ENCODE assay signal across 21 mouse cellular contexts in the genomic region with DNA sequence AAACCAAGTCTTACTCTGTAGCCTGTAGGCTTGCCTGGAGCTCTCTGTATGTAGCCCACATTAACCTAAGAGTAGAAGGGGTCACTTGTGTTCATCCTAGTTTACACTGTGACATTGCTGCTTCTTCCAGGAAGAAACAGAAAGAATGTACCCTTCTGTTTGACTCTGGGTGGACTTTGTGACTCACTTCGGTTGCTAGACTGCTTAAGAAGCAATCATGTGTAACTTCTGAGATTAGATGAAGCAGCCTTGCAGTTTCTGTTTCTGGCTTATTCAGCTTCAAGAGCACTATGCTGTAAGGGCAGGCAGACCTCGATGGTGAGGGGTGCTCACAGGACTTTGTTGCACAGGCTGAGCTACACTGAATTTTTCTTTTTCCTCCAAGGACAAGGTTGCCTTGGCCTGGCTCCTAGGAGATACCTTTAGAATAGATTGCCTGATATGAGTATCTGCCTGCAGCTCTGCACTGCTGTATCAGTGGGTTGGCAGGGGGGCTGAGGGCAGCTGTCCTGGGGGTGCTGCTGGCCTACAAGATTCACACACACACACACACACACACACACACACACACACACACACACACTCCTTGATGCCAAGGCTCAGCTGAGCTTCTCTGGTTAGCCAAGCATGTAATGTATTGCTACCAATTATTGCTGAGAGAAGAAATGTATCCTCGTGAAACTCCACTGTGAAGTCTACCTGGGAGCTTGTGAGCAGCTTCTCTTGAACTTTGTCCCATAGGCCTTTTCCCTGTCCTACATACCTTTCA. TPM values are rescaled to one million over a fixed set of nuclear protein-coding genes. Genes with fewer than 3 reads are reported as not detected.
A peak's percentile ranks its signal among the peaks of the same experiment; 100 is the strongest.
DNase-seq lines count a peak whose midpoint lies in the region; ATAC-seq and TF ChIP-seq lines count a peak whose summit lies in the region.
"Had no signal": no experiment of that assay in that cellular context is flagged by ENCODE, and none has a peak within 500 bp of the region (broad histone marks: within the 10 kb centered on the region; RNA-seq: fewer than 3 reads in every experiment).

No protein-coding gene starts in this region.

- H3K9me3 ChIP-seq in CH12.LX (replicated peaks; ENCODE audit: low read length), result no peaks in the 10 kb centered on the region
- no peaks in the 10 kb centered on the region for H3K9me3 ChIP-seq in intestine, embryonic 16.5 days (ENCODE audit: control insufficient read depth, low read length)
- no peaks in the 10 kb centered on the region for H3K9me3 ChIP-seq in kidney, embryonic 15.5 days (replicated peaks)
- H3K9me3 ChIP-seq in forebrain, embryonic 16.5 days (ENCODE audit: control insufficient read depth, low read length), result no peaks in the 10 kb centered on the region
- H3K9me3 ChIP-seq: forebrain, embryonic 13.5 days; heart, embryonic 10.5 days; hindbrain, embryonic 10.5 days; limb, embryonic 10.5 days; liver, embryonic 15.5 days; lung, embryonic 15.5 days; midbrain, embryonic 12.5 days had no signal

- no peak for TF ChIP-seq RAD21 in CH12.LX (IDR thresholded peaks at IDR 0.05; ENCODE audit: low read depth, low read length)

- dilution Hi-C loops in CH12.LX (cut with MboI; ENCODE audit: extremely low pct_ligation_motif_present, extremely low pct_unique_long_range_greater_than_20kb, low sequenced_read_pairs), result no loop called here

- no peaks in the 10 kb centered on the region for H3K36me3 ChIP-seq in CH12.LX (replicated peaks in 1 of 2; ENCODE audit: control insufficient read depth in 1 of 2, insufficient read depth in 1 of 2, low read length in 1 of 2)
- no peaks in the 10 kb centered on the region for H3K36me3 ChIP-seq in intestine, embryonic 16.5 days (ENCODE audit: control insufficient read depth, insufficient read depth, low read length)
- no peaks in the 10 kb centered on the region for H3K36me3 ChIP-seq in kidney, embryonic 15.5 days
- no peaks in the 10 kb centered on the region for H3K36me3 ChIP-seq in forebrain, embryonic 16.5 days (ENCODE audit: control insufficient read depth, insufficient read depth)
- H3K36me3 ChIP-seq: heart, embryonic 10.5 days; hindbrain, embryonic 10.5 days; limb, embryonic 10.5 days; liver, embryonic 15.5 days; lung, embryonic 15.5 days; midbrain, embryonic 12.5 days had no signal

- ATAC-seq in intestine, embryonic 16.5 days, result peak; percentile 57
- ATAC-seq in kidney, embryonic 15.5 days (replicated peaks; ENCODE audit: low FRiP score), result 0 out of 2 replicates have a peak, but pooled peaks have one; percentile 33
- no peak for ATAC-seq in forebrain, embryonic 16.5 days
- no peak for ATAC-seq in megakaryocyte, adult 5-6 weeks (ENCODE audit: poor library complexity, severe bottlenecking)
- ATAC-seq: forebrain, embryonic 13.5 days; hindbrain, embryonic 16.5 days had no signal

- peaks cover 0 to 7% of the 10 kb centered on the region in 2 experiments; a peak in 2 of 4 replicates for H3K4me1 ChIP-seq in CH12.LX (ENCODE audit: control insufficient read depth in 1 of 2, insufficient read depth in 2 of 2)
- no peaks in the 10 kb centered on the region for H3K4me1 ChIP-seq in intestine, embryonic 16.5 days (ENCODE audit: control insufficient read depth, insufficient read depth, low read length)
- H3K4me1 ChIP-seq in kidney, embryonic 15.5 days, result no peaks in the 10 kb centered on the region
- H3K4me1 ChIP-seq in forebrain, embryonic 16.5 days (replicated peaks; ENCODE audit: control insufficient read depth, insufficient read depth, low read length), result no peaks in the 10 kb centered on the region
- H3K4me1 ChIP-seq: forebrain, embryonic 13.5 days; heart, embryonic 10.5 days; hindbrain, embryonic 10.5 days; limb, embryonic 10.5 days; lung, embryonic 15.5 days; midbrain, embryonic 12.5 days had no signal

- no peaks in the 10 kb centered on the region for H3K27me3 ChIP-seq in CH12.LX (replicated peaks)
- no peaks in the 10 kb centered on the region for H3K27me3 ChIP-seq in intestine, embryonic 16.5 days (replicated peaks; ENCODE audit: control insufficient read depth, insufficient read depth, low read length)
- no peaks in the 10 kb centered on the region for H3K27me3 ChIP-seq in kidney, embryonic 15.5 days
- H3K27me3 ChIP-seq in forebrain, embryonic 16.5 days (replicated peaks; ENCODE audit: control insufficient read depth, insufficient read depth, low read length), result no peaks in the 10 kb centered on the region
- H3K27me3 ChIP-seq: forebrain, embryonic 13.5 days; liver, embryonic 15.5 days; lung, embryonic 15.5 days; midbrain, embryonic 12.5 days had no signal

- TF ChIP-seq CTCF in CH12.LX (conservative IDR thresholded peaks at IDR 0.05 in 1 of 2, IDR thresholded peaks at IDR 0.05 in 1 of 2; ENCODE audit: low read depth in 2 of 2, low read length in 2 of 2), result no peak

- in situ Hi-C loops in CH12.LX (cut with MboI; ENCODE audit: low pct_ligation_motif_present, low pct_unique_long_range_greater_than_20kb, low sequenced_read_pairs), result no loop called here

- DNase-seq in CH12.LX (ENCODE audit: extremely low read depth), result peak; percentile 21
- peak; percentile 34 to 41 for DNase-seq in kidney, postnatal 36 days
- DNase-seq in layer of hippocampus, postnatal 14 days (ENCODE audit: low spot score in 2 of 2), result no peak
- DNase-seq in retina, postnatal 1 day, result no peak
- DNase-seq: adrenal gland, postnatal 36 days; cerebellum, adult 9-10 months; right cerebral cortex, postnatal 25 days; thymus, postnatal 36 days had no signal

- H3K9ac ChIP-seq in CH12.LX (ENCODE audit: insufficient read depth, low read depth), result no peak overlapping the region
- no peak overlapping the region for H3K9ac ChIP-seq in intestine, embryonic 16.5 days (ENCODE audit: low read depth, low read length)
- no peak overlapping the region for H3K9ac ChIP-seq in kidney, embryonic 15.5 days
- H3K9ac ChIP-seq in forebrain, embryonic 16.5 days (replicated peaks; ENCODE audit: low read depth, low read length), result no peak overlapping the region
- H3K9ac ChIP-seq: forebrain, embryonic 13.5 days; liver, embryonic 15.5 days; lung, embryonic 15.5 days; midbrain, embryonic 12.5 days had no signal

- WGBS in intestine, embryonic 16.5 days, result 52% methylated on average over 3 of the region's 3 CpGs
- 64% methylated on average over 3 of the region's 3 CpGs for WGBS in kidney, embryonic 15.5 days
- 68% methylated on average over 3 of the region's 3 CpGs for WGBS in forebrain, embryonic 16.5 days

- no peak for TF ChIP-seq EP300 in CH12.LX (IDR thresholded peaks at IDR 0.05; ENCODE audit: low read length)

- TF ChIP-seq POLR2A in CH12.LX (IDR thresholded peaks at IDR 0.05; ENCODE audit: low read depth, low read length), result no peak

- no peaks in the 10 kb centered on the region for H3K79me2 ChIP-seq in CH12.LX (replicated peaks; ENCODE audit: control insufficient read depth, extremely low read depth, insufficient read depth, poor library complexity, severe bottlenecking)

- H3K4me2 ChIP-seq in CH12.LX (ENCODE audit: insufficient read depth, low read depth, poor library complexity, severe bottlenecking), result no peak overlapping the region
- no peak overlapping the region for H3K4me2 ChIP-seq in intestine, embryonic 16.5 days (ENCODE audit: low read depth, low read length)
- no peak overlapping the region for H3K4me2 ChIP-seq in kidney, embryonic 15.5 days
- no peak overlapping the region for H3K4me2 ChIP-seq in forebrain, embryonic 16.5 days (ENCODE audit: low read length)
- H3K4me2 ChIP-seq: forebrain, embryonic 13.5 days; liver, embryonic 15.5 days; lung, embryonic 15.5 days; midbrain, embryonic 12.5 days had no signal

- no peak overlapping the region for H3K27ac ChIP-seq in CH12.LX (ENCODE audit: insufficient read depth, low read depth)
- peak overlapping the region; percentile 66 for H3K27ac ChIP-seq in intestine, embryonic 16.5 days (ENCODE audit: low read length)
- peak overlapping the region; percentile 41; the same call in 1 of the 2 replicates for H3K27ac ChIP-seq in kidney, embryonic 15.5 days
- no peak overlapping the region for H3K27ac ChIP-seq in forebrain, embryonic 16.5 days (ENCODE audit: low read length)
- H3K27ac ChIP-seq: forebrain, embryonic 13.5 days; heart, embryonic 10.5 days; hindbrain, embryonic 10.5 days; limb, embryonic 10.5 days; liver, embryonic 15.5 days; lung, embryonic 15.5 days; macrophage; midbrain, embryonic 12.5 days had no signal

- no peak overlapping the region for H3K4me3 ChIP-seq in CH12.LX (replicated peaks in 1 of 3; ENCODE audit: low read depth in 2 of 3, low read length in 2 of 3, poor library complexity in 1 of 3)
- no peak overlapping the region for H3K4me3 ChIP-seq in intestine, embryonic 16.5 days (ENCODE audit: low read length)
- H3K4me3 ChIP-seq in kidney, embryonic 15.5 days (replicated peaks), result no peak overlapping the region
- no peak overlapping the region for H3K4me3 ChIP-seq in forebrain, embryonic 16.5 days (replicated peaks; ENCODE audit: low read length)
- H3K4me3 ChIP-seq: forebrain, embryonic 13.5 days; heart, embryonic 10.5 days; hindbrain, embryonic 10.5 days; limb, embryonic 10.5 days; liver, embryonic 15.5 days; lung, embryonic 15.5 days; midbrain, embryonic 12.5 days had no signal

TF ChIP-seq in CH12.LX, 34 proteins besides CTCF, POLR2A, EP300 and RAD21 (continues in another document):
- TF ChIP-seq BHLHE40 (IDR thresholded peaks at IDR 0.05; ENCODE audit: low read depth, low read length), result no peak
- TF ChIP-seq GABPA (IDR thresholded peaks at IDR 0.05; ENCODE audit: insufficient replicate concordance, low read depth, low read length), result no peak
- TF ChIP-seq MAFK (IDR thresholded peaks at IDR 0.05; ENCODE audit: insufficient replicate concordance, low read length), result no peak
- no peak for TF ChIP-seq NELFE (IDR thresholded peaks at IDR 0.05; ENCODE audit: low read depth, low read length)
- TF ChIP-seq MYC (IDR thresholded peaks at IDR 0.05; ENCODE audit: low read depth, low read length), result no peak
- TF ChIP-seq ELF1 (IDR thresholded peaks at IDR 0.05; ENCODE audit: low read depth, low read length), result no peak
- no peak for TF ChIP-seq ZKSCAN1 (IDR thresholded peaks at IDR 0.05; ENCODE audit: borderline replicate concordance, low read depth, low read length)
- no peak for TF ChIP-seq TCF12 (IDR thresholded peaks at IDR 0.05; ENCODE audit: low read depth, low read length)
- no peak for TF ChIP-seq USF1 (IDR thresholded peaks at IDR 0.05; ENCODE audit: low read depth, low read length)
- TF ChIP-seq E2F4 (IDR thresholded peaks at IDR 0.05; ENCODE audit: insufficient replicate concordance, low read depth, low read length), result no peak
- no peak for TF ChIP-seq JUN (IDR thresholded peaks at IDR 0.05; ENCODE audit: insufficient read depth, low read depth, low read length)

RNA-seq across cellular contexts. Expression of a gene that starts 17.6 kb away (rescaled TPM):
- total RNA-seq in CH12.LX (2012; rRNA removed) (26.5 and 31.9 TPM in 2 replicates), CH12.LX (2014; rRNA removed) (40.6 and 47.3 TPM in 2 replicates)
- polyA plus RNA-seq in CH12.LX (2012; ENCODE audit: insufficient read length, low read depth), result 56.2 and 59.1 TPM in 2 replicates
- polyA plus RNA-seq in intestine, embryonic 16.5 days (2015; fragmentation: Nextera tagmentation; extraction: Ambion mirVana), result 165 and 205 TPM in 2 replicates
- 361 and 382 TPM in 2 replicates for polyA plus RNA-seq in kidney, embryonic 15.5 days (2015; fragmentation: Nextera tagmentation; extraction: Ambion mirVana)
- 519 and 535 TPM in 2 replicates for polyA plus RNA-seq in forebrain, embryonic 16.5 days (2015; fragmentation: Nextera tagmentation; extraction: Ambion mirVana)
- total RNA-seq in layer of hippocampus, postnatal 14 days (2021), result 10 to 100 TPM; 31.8 to 42.9 TPM
- 35.0 and 51.1 TPM in 2 replicates for total RNA-seq in megakaryocyte, adult 5-6 weeks (2015)
- 58.9 and 75.0 TPM in 2 replicates for total RNA-seq in megakaryocyte, adult 5-6 weeks (2017)

Comparison
In these comparisons a context has a peak if more than half of its experiments do, and no peak if none do; other contexts are left out.
1. DNase-seq: peak in CH12.LX (single experiment) and kidney, postnatal 36 days (2 of 2); none in layer of hippocampus, postnatal 14 days (0 of 2) and retina, postnatal 1 day (single experiment).
2. H3K27ac ChIP-seq: peak in intestine, embryonic 16.5 days (single experiment) and kidney, embryonic 15.5 days (single experiment); none in CH12.LX (single experiment) and forebrain, embryonic 16.5 days (single experiment).
3. ATAC-seq: peak in intestine, embryonic 16.5 days (single experiment) and kidney, embryonic 15.5 days (single experiment); none in forebrain, embryonic 16.5 days (single experiment) and megakaryocyte, adult 5-6 weeks (single experiment).